Mouse (Mus musculus) C2C12 (cell line): ENCODE measurements around the gene Ntpcr.

Source experiments
- CEBPB ChIP-seq: IDR thresholded peaks from one replicate; pipeline ENCODE4 v1.6.1; 2011; ENCODE audit warnings: low read depth, mild to moderate bottlenecking, control low read depth, moderate library complexity
- CTCF ChIP-seq: IDR thresholded peaks from one replicate; pipeline ENCODE4 v1.5.1; 2011; ENCODE audit not compliant: control insufficient read depth, insufficient read depth, insufficient read length
- MAX ChIP-seq: IDR thresholded peaks from one replicate; pipeline ENCODE4 v1.6.1; 2011; ENCODE audit warnings: mild to moderate bottlenecking, control low read depth
- MYOD1 ChIP-seq: IDR thresholded peaks from one replicate; pipeline ENCODE4 v1.6.1; 2011; ENCODE audit warnings: low read depth; ENCODE audit not compliant: control insufficient read depth, insufficient read length
- MYOG ChIP-seq: IDR thresholded peaks from one replicate; pipeline ENCODE4 v1.6.1; 2011; ENCODE audit not compliant: control insufficient read depth, insufficient read length; ENCODE audit errors: extremely low read depth
- USF1 ChIP-seq: IDR thresholded peaks from one replicate; pipeline ENCODE4 v1.6.1; 2011; ENCODE audit warnings: low read depth, mild to moderate bottlenecking, control low read depth, moderate library complexity

- TF ChIP-seq CTCF = no peak
- TF ChIP-seq MYOG = no peak
- TF ChIP-seq MAX = no peak
- TF ChIP-seq USF1 = no peak
- no peak for TF ChIP-seq CEBPB
- TF ChIP-seq MYOD1 = no peak
Measured at GRCm38 (mm10) chr8:125777478-125778164, 47.9 kb downstream of the Ntpcr start.
